Mouse (Mus musculus): ENCODE results near the gene Rnf144b. TPM values are rescaled to one million over a fixed set of nuclear protein-coding genes. Genes with fewer than 3 reads are reported as not detected.

Gene Rnf144b
- polyA plus RNA-seq, 1 experiment = 2.4 TPM

GRCm38 (mm10) chr13:47124449-47124848, 2.0 kb downstream of the Rnf144b start:
- 58% methylated on average over 3 of the region's 3 CpGs for WGBS
- peaks cover 7% of the 10 kb centered on the region for H3K4me1 ChIP-seq (ENCODE audit: control insufficient read depth, insufficient read depth, insufficient read length, low read length)
- H3K36me3 ChIP-seq (ENCODE audit: control insufficient read depth, insufficient read depth, low read length) = no peaks in the 10 kb centered on the region

GRCm38 (mm10) chr13:47124986-47125385, 2.5 kb downstream of the Rnf144b start:
- TF ChIP-seq POLR2A (IDR thresholded peaks at IDR 0.05; ENCODE audit: low read depth, low read length) (no peak), CTCF (IDR thresholded peaks at IDR 0.05; ENCODE audit: extremely low read depth, insufficient read length, insufficient replicate concordance, low read depth, low read length) (no peak)
- WGBS = 92% methylated on average over 6 of the region's 6 CpGs
- no peak overlapping the region for H3K4me3 ChIP-seq (ENCODE audit: low read depth, low read length)
- H3K4me1 ChIP-seq (ENCODE audit: control insufficient read depth, insufficient read depth, insufficient read length, low read length) = peaks cover 7% of the 10 kb centered on the region
- H3K27ac ChIP-seq (ENCODE audit: insufficient read depth, low read depth, low read length) = no peak overlapping the region
- no peaks in the 10 kb centered on the region for H3K36me3 ChIP-seq (ENCODE audit: control insufficient read depth, insufficient read depth, low read length)
- peaks cover 12% of the 10 kb centered on the region; the same call in 1 of the 2 replicates for H3K27me3 ChIP-seq (ENCODE audit: control insufficient read depth, insufficient read depth, low read length)

More at GRCm38 (mm10) chr13:47124449-47124848, 2.0 kb downstream of the Rnf144b start:
- Histone ChIP-seq H3K4me3 (ENCODE audit: low read depth, low read length) (no peak overlapping the region), H3K27me3 (ENCODE audit: control insufficient read depth, insufficient read depth, low read length) (peaks cover 12% of the 10 kb centered on the region; the same call in 1 of the 2 replicates), H3K27ac (ENCODE audit: insufficient read depth, low read depth, low read length) (no peak overlapping the region)
- TF ChIP-seq CTCF (IDR thresholded peaks at IDR 0.05; ENCODE audit: extremely low read depth, insufficient read length, insufficient replicate concordance, low read depth, low read length) (no peak), POLR2A (IDR thresholded peaks at IDR 0.05; ENCODE audit: low read depth, low read length) (no peak)

DNA sequence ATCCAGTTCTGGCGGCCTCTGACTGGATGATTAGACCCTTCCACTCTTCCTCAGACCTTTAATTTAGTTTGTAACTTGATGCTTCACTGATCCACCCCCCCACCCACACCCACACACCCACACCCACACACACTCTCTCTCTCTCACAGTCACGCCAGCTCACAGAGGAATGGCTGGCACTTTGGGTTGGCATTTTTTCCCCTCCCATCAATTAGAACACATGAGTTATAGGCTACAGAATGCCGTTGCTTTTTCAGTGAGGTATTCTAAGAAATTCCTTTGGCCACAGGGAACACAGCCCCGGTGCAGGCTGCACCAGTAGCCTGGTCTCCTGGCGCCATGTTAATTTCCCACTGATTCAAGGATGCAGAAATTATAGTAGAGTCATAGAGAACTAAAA, 3.1 kb downstream of the Rnf144b start:
- no peak overlapping the region for H3K27ac ChIP-seq (ENCODE audit: insufficient read depth, low read depth, low read length)
- no peak overlapping the region for H3K4me3 ChIP-seq (ENCODE audit: low read depth, low read length)
- peaks cover 12% of the 10 kb centered on the region; the same call in 1 of the 2 replicates for H3K27me3 ChIP-seq (ENCODE audit: control insufficient read depth, insufficient read depth, low read length)
- peaks cover 7% of the 10 kb centered on the region for H3K4me1 ChIP-seq (ENCODE audit: control insufficient read depth, insufficient read depth, insufficient read length, low read length)
- 80% methylated on average over 5 of the region's 5 CpGs for WGBS
- H3K36me3 ChIP-seq (ENCODE audit: control insufficient read depth, insufficient read depth, low read length) = no peaks in the 10 kb centered on the region
- no peak for TF ChIP-seq POLR2A (IDR thresholded peaks at IDR 0.05; ENCODE audit: low read depth, low read length)
- no peak for TF ChIP-seq CTCF (IDR thresholded peaks at IDR 0.05; ENCODE audit: extremely low read depth, insufficient read length, insufficient replicate concordance, low read depth, low read length)

DNA sequence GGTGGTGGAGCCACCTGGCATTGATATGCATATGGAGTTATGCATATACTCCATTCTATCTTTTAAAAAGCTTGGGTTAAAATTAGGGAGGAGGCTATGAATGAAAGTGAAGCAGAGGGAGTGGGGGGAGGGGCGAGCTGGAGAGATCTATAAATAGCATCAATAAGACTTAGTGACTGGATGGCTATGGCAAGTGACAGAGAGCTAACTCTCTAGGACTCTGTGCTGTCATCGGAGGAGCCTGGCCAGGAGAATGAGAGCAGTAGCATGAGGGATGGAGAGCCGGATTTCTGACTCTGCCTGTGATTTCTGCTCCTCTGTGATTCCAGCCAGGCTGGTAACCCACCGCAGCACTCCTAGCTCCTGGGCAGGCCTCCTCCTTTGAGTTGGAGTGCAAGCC, 6.6 kb downstream of the Rnf144b start:
- Histone ChIP-seq H3K4me3 (ENCODE audit: low read depth, low read length) (no peak overlapping the region), H3K36me3 (ENCODE audit: control insufficient read depth, insufficient read depth, low read length) (no peaks in the 10 kb centered on the region), H3K27ac (ENCODE audit: insufficient read depth, low read depth, low read length) (no peak overlapping the region), H3K27me3 (ENCODE audit: control insufficient read depth, insufficient read depth, low read length) (no peaks in the 10 kb centered on the region), H3K4me1 (ENCODE audit: control insufficient read depth, insufficient read depth, insufficient read length, low read length) (no peaks in the 10 kb centered on the region)
- TF ChIP-seq POLR2A (IDR thresholded peaks at IDR 0.05; ENCODE audit: low read depth, low read length) (no peak), CTCF (IDR thresholded peaks at IDR 0.05; ENCODE audit: extremely low read depth, insufficient read length, insufficient replicate concordance, low read depth, low read length) (no peak)
- 78% methylated on average over 4 of the region's 4 CpGs for WGBS

DNA sequence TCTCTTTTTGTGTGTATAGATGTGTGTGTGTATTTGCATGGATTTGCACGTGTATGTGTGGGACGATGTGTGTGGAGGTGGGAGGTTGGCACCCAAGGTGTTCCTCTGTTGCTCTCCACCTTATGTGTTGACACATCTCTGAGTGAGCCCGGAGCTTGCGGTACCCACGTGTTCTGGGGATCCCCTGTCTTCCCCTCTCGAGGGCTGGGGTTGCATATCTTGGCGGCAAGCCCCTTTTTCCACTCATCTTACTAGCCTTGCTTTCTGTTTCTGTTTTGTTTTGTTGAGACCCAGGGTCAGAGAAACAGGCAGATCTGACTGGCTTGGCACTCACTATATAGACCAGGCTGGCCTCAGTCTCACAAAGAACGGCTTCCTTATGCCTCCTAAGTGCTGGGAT, 10.6 kb downstream of the Rnf144b start:
- WGBS = 75% methylated on average over 8 of the region's 8 CpGs

GRCm38 (mm10) chr13:47134836-47135235, 12.4 kb downstream of the Rnf144b start:
- WGBS = 92% methylated on average over 7 of the region's 7 CpGs

More for the DNA sequence above, 10.6 kb downstream of the Rnf144b start:
- Histone ChIP-seq H3K4me1 (ENCODE audit: control insufficient read depth, insufficient read depth, insufficient read length, low read length) (no peaks in the 10 kb centered on the region), H3K27ac (ENCODE audit: insufficient read depth, low read depth, low read length) (no peak overlapping the region), H3K36me3 (ENCODE audit: control insufficient read depth, insufficient read depth, low read length) (no peaks in the 10 kb centered on the region), H3K4me3 (ENCODE audit: low read depth, low read length) (no peak overlapping the region), H3K27me3 (ENCODE audit: control insufficient read depth, insufficient read depth, low read length) (no peaks in the 10 kb centered on the region)
- TF ChIP-seq POLR2A (IDR thresholded peaks at IDR 0.05; ENCODE audit: low read depth, low read length) = no peak
- TF ChIP-seq CTCF (IDR thresholded peaks at IDR 0.05; ENCODE audit: extremely low read depth, insufficient read length, insufficient replicate concordance, low read depth, low read length) = no peak

DNA sequence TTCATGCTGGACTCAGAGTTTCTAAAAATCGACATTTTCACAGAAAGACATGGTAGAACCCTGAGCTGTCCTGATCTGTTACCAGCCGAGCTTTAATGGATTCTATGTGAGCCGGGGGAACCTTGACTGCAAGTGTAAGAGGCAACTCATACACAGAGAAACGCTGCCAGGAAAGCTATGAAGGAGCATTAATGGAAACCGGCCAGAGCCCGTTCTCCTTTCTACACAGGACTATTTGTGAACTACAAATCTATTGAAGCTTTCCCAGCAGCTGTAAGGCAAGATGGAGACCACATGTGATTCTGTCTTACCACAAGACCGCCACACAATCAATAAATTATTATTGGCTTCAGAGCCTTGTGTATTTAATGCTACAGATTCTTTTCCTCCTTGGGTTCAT, 13.3 kb downstream of the Rnf144b start:
- TF ChIP-seq POLR2A (IDR thresholded peaks at IDR 0.05; ENCODE audit: low read depth, low read length) (no peak), CTCF (IDR thresholded peaks at IDR 0.05; ENCODE audit: extremely low read depth, insufficient read length, insufficient replicate concordance, low read depth, low read length) (no peak)
- H3K36me3 ChIP-seq (ENCODE audit: control insufficient read depth, insufficient read depth, low read length) = no peaks in the 10 kb centered on the region
- WGBS = 84% methylated on average over 7 of the region's 7 CpGs
- H3K27ac ChIP-seq (ENCODE audit: insufficient read depth, low read depth, low read length) = no peak overlapping the region
- H3K4me1 ChIP-seq (ENCODE audit: control insufficient read depth, insufficient read depth, insufficient read length, low read length) = no peaks in the 10 kb centered on the region
- no peaks in the 10 kb centered on the region for H3K27me3 ChIP-seq (ENCODE audit: control insufficient read depth, insufficient read depth, low read length)
- no peak overlapping the region for H3K4me3 ChIP-seq (ENCODE audit: low read depth, low read length)

More at GRCm38 (mm10) chr13:47134836-47135235, 12.4 kb downstream of the Rnf144b start:
- H3K4me3 ChIP-seq (ENCODE audit: low read depth, low read length) = no peak overlapping the region
- TF ChIP-seq POLR2A (IDR thresholded peaks at IDR 0.05; ENCODE audit: low read depth, low read length) (no peak), CTCF (IDR thresholded peaks at IDR 0.05; ENCODE audit: extremely low read depth, insufficient read length, insufficient replicate concordance, low read depth, low read length) (no peak)
- no peaks in the 10 kb centered on the region for H3K4me1 ChIP-seq (ENCODE audit: control insufficient read depth, insufficient read depth, insufficient read length, low read length)
- no peaks in the 10 kb centered on the region for H3K27me3 ChIP-seq (ENCODE audit: control insufficient read depth, insufficient read depth, low read length)
- H3K36me3 ChIP-seq (ENCODE audit: control insufficient read depth, insufficient read depth, low read length) = no peaks in the 10 kb centered on the region
- no peak overlapping the region for H3K27ac ChIP-seq (ENCODE audit: insufficient read depth, low read depth, low read length)
